Mouse (Mus musculus): ENCODE data around the gene Cnksr2. TPM values are rescaled to one million over a fixed set of nuclear protein-coding genes. Genes with fewer than 3 reads are reported as not detected.

The Cnksr2 gene
- polyA plus RNA-seq (2015; fragmentation: Nextera tagmentation; extraction: Ambion mirVana): 1.1 and 1.4 TPM in 2 replicates

DNA sequence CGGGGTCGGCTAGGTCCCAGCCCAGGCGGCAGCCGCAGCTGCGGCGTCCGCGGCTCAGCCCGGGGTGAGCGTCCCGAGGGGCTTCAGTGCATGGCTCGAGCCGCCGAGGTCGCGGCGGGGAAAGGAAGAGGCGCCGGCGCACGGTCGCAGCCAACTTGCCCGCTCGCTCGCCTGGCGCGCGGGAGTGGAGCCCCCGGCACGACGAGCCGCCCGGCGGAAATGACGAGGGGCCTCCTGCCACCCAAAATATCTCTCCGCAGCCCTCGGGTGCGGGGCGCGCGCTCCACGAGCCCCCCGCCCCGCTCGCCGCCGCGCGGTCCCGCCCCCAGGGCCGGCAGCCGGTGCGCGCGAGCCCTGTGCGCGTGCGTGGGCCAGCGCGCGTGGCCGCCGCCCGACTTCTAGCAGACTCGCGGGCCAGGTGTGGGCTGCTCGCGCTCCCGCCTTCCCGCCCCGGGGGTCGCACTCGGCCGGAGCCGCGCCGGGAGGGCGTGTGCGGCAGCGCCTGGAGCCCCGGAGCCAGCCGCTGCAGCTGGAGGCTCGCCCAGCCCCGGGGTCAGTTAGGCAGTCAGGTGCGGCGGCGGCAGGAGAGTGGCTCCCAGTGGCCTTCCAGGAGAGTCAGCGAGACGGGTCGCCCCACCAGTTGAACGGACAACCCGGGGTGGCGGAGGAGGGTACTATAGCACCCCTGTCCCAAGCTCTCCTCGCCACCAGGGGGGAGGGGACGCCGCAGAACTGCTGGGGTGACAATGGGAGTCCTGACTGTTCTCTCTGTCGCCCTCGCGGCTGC, at the start of gene Cnksr2:
TSS of gene Cnksr2 (minus strand) at position 238 of the 787 bp plus-strand sequence.
- no peak within 1 kb of the TSS for H3K27ac ChIP-seq
- peak; percentile 68 for ATAC-seq (ENCODE audit: insufficient read depth, low FRiP score, low read depth)
- no peaks in the 10 kb centered on the region for H3K9me3 ChIP-seq
- peak within 1 kb of the TSS; percentile 53 for H3K4me3 ChIP-seq (replicated peaks)
- 16% methylated on average over 75 of the region's 99 CpGs for WGBS
- H3K4me1 ChIP-seq: no peaks in the 10 kb centered on the region
- peak within 1 kb of the TSS; percentile 73 for H3K4me2 ChIP-seq
- H3K27me3 ChIP-seq (replicated peaks): no peaks in the 10 kb centered on the region
- H3K36me3 ChIP-seq: no peaks in the 10 kb centered on the region
- 0 out of 2 replicates have a peak within 1 kb of the TSS, but pooled peaks have one; percentile 25 for H3K9ac ChIP-seq

DNA sequence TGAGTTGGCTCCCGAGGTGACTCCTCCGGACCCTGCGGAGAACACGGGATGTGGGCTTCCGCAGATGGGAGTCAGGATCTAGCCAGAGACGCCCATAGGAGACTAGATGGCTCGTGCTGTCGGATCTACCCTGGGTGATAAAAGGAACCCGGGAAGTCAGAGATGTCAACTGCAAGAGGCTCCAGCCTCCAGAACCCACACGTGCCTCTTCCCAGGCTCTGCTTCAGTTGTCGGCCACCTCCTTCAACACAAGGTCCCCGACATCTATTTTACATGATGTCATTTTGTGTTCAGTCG, 698 bp upstream of the Cnksr2 start:
- H3K36me3 ChIP-seq: no peaks in the 10 kb centered on the region
- no peak overlapping the region for H3K9ac ChIP-seq
- no peak for ATAC-seq (ENCODE audit: insufficient read depth, low FRiP score, low read depth)
- no peaks in the 10 kb centered on the region for H3K9me3 ChIP-seq
- peak overlapping the region; percentile 53 for H3K4me3 ChIP-seq (replicated peaks)
- H3K27ac ChIP-seq: no peak overlapping the region
- WGBS: 30% methylated on average over 13 of the region's 13 CpGs
- H3K4me2 ChIP-seq: peak overlapping the region; percentile 73
- no peaks in the 10 kb centered on the region for H3K27me3 ChIP-seq (replicated peaks)
- no peaks in the 10 kb centered on the region for H3K4me1 ChIP-seq

DNA sequence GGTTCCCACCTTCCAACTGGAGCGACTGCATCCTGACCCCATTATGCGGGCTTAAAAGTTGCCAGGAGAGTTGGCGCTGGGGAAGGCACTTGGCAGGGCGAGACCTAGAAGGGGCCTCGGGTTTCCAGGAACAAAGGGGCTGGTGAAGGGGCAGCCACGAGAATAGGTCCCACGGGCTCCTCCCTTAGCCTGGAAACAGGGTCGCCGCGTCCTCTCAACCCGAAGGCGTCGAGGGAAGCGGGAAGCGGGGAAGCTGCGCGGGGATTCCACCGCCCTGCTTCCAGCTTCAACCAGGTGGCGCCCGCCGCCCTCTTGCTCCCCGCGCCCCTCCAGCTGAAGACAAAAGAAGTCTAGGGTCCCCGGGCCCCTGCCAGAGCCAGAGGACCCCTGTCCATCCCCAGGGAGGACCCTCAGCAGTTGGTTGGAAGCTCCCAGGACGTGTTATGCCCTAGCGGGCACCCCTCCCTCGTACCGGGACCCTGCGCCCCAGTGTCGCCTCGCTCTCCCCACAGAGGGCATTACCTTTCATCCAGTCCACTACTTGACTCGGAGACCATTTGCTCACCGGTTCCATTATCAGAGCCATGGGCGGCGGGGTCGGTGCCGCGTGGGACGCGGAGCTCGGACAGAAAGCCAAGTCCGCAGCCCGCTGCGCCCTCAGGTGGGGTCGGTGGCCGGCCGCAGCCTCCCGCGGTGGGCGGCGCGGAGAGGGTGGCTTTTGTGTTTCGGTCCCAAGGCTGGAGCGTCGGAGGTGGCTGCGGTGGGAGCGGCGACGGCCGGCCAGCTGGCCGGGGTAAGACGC, 638 bp downstream of the Cnksr2 start:
- Histone ChIP-seq H3K27ac (no peak overlapping the region), H3K36me3 (no peaks in the 10 kb centered on the region), H3K4me2 (peak overlapping the region; percentile 73), H3K4me1 (no peaks in the 10 kb centered on the region), H3K9ac (0 out of 2 replicates have a peak overlapping the region, but pooled peaks have one; percentile 25), H3K4me3 (replicated peaks) (peak overlapping the region; percentile 53), H3K9me3 (no peaks in the 10 kb centered on the region), H3K27me3 (replicated peaks) (no peaks in the 10 kb centered on the region)
- WGBS: 10% methylated on average over 51 of the region's 62 CpGs
- peak; percentile 14; the same call in 1 of the 2 replicates for ATAC-seq (ENCODE audit: insufficient read depth, low FRiP score, low read depth)

DNA sequence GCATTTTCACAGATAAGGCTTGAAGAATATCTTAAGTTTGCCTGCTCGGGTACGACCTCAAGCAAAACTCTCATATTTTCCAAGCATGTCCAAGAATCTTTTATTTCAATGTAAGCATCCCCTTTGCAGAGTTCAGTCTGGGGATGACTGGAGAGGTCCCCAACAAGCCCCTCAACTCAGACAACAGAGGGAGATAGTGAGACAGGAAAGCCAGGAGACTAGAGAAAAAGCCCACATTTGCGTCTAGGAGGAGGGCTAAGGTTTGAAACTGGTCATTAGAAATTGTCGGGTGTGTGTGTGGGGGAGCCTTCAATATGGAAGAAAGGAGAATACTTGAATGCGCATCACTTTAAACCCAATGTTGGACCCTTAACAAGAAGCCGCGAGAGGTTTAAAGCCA, 1.4 kb downstream of the Cnksr2 start:
- 25% methylated on average over 7 of the region's 7 CpGs for WGBS
- Histone ChIP-seq H3K27ac (no peak overlapping the region), H3K4me1 (no peaks in the 10 kb centered on the region), H3K36me3 (no peaks in the 10 kb centered on the region), H3K9me3 (no peaks in the 10 kb centered on the region), H3K4me2 (peak overlapping the region; percentile 73), H3K9ac (no peak overlapping the region), H3K4me3 (replicated peaks) (peak overlapping the region; percentile 53), H3K27me3 (replicated peaks) (no peaks in the 10 kb centered on the region)
- ATAC-seq (ENCODE audit: insufficient read depth, low FRiP score, low read depth): no peak

DNA sequence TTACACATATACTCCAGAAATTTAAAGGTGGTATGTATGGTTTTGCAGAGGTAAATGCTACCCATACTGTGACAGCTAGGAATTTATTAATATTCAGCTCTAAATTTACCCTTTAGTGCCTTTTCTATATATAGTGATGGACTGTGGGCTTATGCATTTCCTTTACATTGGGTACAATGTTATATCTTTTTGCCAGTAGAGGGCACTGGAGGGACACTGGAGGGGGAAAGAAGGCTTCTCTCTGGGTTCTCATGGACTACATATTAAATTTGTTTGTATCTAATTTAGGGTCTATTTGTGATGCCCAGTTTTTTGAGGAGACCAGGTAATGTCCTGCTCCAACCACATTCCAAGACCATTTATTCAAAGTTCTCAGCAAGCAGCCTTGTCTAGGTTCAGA, 91.4 kb downstream of the Cnksr2 start:
- no peak for ATAC-seq (ENCODE audit: insufficient read depth, low FRiP score, low read depth)
- Histone ChIP-seq H3K9me3 (no peaks in the 10 kb centered on the region), H3K4me1 (no peaks in the 10 kb centered on the region), H3K27ac (no peak overlapping the region), H3K9ac (no peak overlapping the region), H3K36me3 (no peaks in the 10 kb centered on the region), H3K4me3 (replicated peaks) (no peak overlapping the region), H3K27me3 (replicated peaks) (no peaks in the 10 kb centered on the region), H3K4me2 (no peak overlapping the region)

DNA sequence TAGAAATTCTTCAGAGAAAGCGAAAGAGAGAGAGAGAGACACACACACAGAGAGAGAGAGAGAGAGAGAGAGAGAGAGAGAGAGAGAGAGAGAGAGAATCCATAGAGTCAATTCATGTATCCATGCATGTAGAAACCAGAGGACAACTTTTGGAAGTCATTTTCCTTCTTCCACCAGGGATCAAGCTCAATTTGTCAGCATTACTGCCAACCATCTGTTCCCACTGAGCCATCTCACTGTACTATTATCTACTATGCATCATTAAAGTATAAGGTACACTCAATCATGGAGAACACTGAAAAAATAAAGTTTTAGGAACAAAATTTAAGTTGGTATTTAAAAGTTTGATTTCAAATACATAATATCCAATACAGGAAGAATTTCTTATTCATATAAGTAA, 93.8 kb downstream of the Cnksr2 start:
- H3K4me1 ChIP-seq: no peaks in the 10 kb centered on the region
- H3K4me2 ChIP-seq: no peak overlapping the region

DNA sequence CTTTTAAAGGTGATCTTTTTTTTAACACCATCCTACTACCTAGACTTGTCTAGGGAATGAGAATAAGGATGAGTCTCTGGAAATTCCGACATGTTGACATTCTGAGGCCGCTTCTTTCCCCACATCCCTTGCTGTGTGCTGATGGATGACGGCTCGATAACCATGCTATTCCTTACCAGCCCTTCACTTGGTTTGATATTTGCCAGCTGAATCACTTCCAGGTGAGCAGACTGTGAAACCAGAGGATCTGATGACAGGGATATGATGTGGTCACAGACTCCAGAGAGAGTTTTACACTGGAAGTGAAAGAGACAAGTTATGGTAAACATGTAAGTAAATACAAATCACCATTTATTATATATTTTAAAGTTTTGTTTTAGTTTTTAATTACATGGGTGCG, 98.0 kb downstream of the Cnksr2 start:
- no peak overlapping the region for H3K27ac ChIP-seq
- no peaks in the 10 kb centered on the region for H3K36me3 ChIP-seq
- no peaks in the 10 kb centered on the region for H3K4me1 ChIP-seq
- 83% methylated on average over 5 of the region's 5 CpGs for WGBS
- no peaks in the 10 kb centered on the region for H3K9me3 ChIP-seq
- ATAC-seq (ENCODE audit: insufficient read depth, low FRiP score, low read depth): no peak
- no peak overlapping the region for H3K4me2 ChIP-seq
- no peak overlapping the region for H3K9ac ChIP-seq
- H3K4me3 ChIP-seq (replicated peaks): no peak overlapping the region
- no peaks in the 10 kb centered on the region for H3K27me3 ChIP-seq (replicated peaks)

More for the DNA sequence above, 93.8 kb downstream of the Cnksr2 start:
- 70% methylated on average over 1 of the region's 1 CpGs for WGBS
- H3K27me3 ChIP-seq (replicated peaks): no peaks in the 10 kb centered on the region
- no peaks in the 10 kb centered on the region for H3K9me3 ChIP-seq
- no peak overlapping the region for H3K27ac ChIP-seq
- no peaks in the 10 kb centered on the region for H3K36me3 ChIP-seq
- H3K9ac ChIP-seq: no peak overlapping the region
- no peak overlapping the region for H3K4me3 ChIP-seq (replicated peaks)
- ATAC-seq (ENCODE audit: insufficient read depth, low FRiP score, low read depth): no peak

DNA sequence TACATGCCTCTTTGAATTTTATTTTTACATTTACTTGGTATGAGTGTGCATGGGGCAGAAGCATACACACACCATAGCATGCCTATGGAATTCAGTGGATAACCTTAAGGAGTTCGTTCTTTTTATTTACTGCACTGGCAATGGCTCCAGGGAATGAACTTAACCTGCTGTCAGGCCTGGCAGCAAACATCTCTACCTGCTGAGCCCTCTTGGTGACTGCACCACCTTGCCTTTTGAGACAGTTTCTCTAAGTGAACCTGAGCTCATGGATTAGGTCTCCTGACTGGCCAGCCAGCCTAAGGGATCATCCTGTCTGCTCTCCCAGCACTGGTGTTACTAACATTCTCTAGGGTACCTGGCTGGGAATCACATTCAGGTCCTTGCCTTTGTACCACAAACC, 106.5 kb downstream of the Cnksr2 start:
- Histone ChIP-seq H3K27ac (no peak overlapping the region), H3K9ac (no peak overlapping the region), H3K27me3 (replicated peaks) (no peaks in the 10 kb centered on the region), H3K9me3 (no peaks in the 10 kb centered on the region), H3K4me1 (no peaks in the 10 kb centered on the region), H3K4me3 (replicated peaks) (no peak overlapping the region), H3K36me3 (no peaks in the 10 kb centered on the region), H3K4me2 (no peak overlapping the region)
- 80% methylated on average over 1 of the region's 1 CpGs for WGBS
- no peak for ATAC-seq (ENCODE audit: insufficient read depth, low FRiP score, low read depth)

DNA sequence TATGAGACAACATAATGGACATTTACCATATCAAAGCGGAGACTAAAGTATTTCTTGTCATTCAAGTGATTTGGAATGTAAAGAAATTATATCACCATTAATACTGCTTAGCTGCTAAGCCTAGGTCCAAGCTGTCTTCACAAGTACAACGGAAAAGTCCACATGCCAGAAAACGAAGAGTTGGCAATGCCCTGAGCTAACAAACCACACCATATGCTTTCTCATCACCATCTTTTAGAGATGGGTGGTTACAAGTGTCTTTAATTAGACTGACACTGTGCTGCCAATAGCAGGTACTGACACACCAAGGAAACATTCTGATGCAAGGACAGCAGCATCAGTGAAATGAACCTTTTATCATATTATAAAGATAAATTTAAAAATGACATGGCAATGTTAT, 123.0 kb downstream of the Cnksr2 start:
- Histone ChIP-seq H3K4me3 (replicated peaks) (no peak overlapping the region), H3K4me1 (no peaks in the 10 kb centered on the region), H3K9ac (no peak overlapping the region), H3K27ac (no peak overlapping the region), H3K36me3 (no peaks in the 10 kb centered on the region), H3K27me3 (replicated peaks) (no peaks in the 10 kb centered on the region), H3K9me3 (no peaks in the 10 kb centered on the region), H3K4me2 (no peak overlapping the region)
- no peak for ATAC-seq (ENCODE audit: insufficient read depth, low FRiP score, low read depth)
- WGBS: 77% methylated on average over 3 of the region's 3 CpGs

DNA sequence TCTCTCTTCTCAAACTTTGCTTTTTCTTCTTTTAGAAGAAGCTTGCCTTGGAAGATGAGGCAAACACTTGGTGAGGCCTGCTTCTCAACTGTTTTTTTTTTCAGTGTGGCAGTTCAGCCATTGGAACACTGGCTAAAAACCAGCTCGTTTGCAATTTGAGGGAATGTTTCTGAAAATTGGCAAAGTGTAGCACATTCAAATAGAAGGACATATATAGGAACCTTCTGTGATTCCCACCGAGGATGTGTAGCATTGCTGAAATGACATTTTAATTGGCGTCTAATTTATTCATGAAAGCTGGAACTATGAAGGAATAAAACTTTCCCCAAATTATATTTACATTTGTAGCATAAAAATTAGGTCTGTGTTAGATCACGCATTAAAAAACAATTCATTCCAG, 213.1 kb downstream of the Cnksr2 start:
- ATAC-seq (ENCODE audit: insufficient read depth, low FRiP score, low read depth): no peak
- no peaks in the 10 kb centered on the region for H3K4me1 ChIP-seq
- H3K4me3 ChIP-seq (replicated peaks): no peak overlapping the region
- no peak overlapping the region for H3K4me2 ChIP-seq
- no peak overlapping the region for H3K9ac ChIP-seq
- no peaks in the 10 kb centered on the region for H3K36me3 ChIP-seq
- H3K27me3 ChIP-seq (replicated peaks): no peaks in the 10 kb centered on the region
- 77% methylated on average over 4 of the region's 4 CpGs for WGBS
- no peaks in the 10 kb centered on the region for H3K9me3 ChIP-seq
- H3K27ac ChIP-seq: no peak overlapping the region

DNA sequence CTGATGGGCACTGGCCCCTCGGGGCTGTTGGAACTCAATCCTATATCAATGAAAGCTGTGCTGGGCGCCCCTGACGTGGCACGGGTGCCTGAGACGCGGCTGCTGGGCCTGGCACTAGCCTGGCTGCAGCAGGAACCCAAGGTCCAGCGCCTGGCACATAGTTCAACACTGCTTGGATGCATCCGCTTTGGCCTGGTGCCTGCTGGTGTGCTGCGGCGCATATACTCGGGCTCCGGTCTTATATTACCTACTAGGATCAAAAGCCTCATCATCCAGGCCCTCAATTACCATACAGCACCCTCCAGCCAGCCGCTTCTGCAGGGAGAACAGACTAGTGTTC, 224.2 kb downstream of the Cnksr2 start:
- H3K9ac ChIP-seq: no peak overlapping the region
- H3K27me3 ChIP-seq (replicated peaks): no peaks in the 10 kb centered on the region
- H3K36me3 ChIP-seq: no peaks in the 10 kb centered on the region
- H3K9me3 ChIP-seq: no peaks in the 10 kb centered on the region
- 93% methylated on average over 13 of the region's 13 CpGs for WGBS
- no peak overlapping the region for H3K27ac ChIP-seq
- H3K4me2 ChIP-seq: no peak overlapping the region
- ATAC-seq (ENCODE audit: insufficient read depth, low FRiP score, low read depth): no peak
- no peaks in the 10 kb centered on the region for H3K4me1 ChIP-seq
- no peak overlapping the region for H3K4me3 ChIP-seq (replicated peaks)

DNA sequence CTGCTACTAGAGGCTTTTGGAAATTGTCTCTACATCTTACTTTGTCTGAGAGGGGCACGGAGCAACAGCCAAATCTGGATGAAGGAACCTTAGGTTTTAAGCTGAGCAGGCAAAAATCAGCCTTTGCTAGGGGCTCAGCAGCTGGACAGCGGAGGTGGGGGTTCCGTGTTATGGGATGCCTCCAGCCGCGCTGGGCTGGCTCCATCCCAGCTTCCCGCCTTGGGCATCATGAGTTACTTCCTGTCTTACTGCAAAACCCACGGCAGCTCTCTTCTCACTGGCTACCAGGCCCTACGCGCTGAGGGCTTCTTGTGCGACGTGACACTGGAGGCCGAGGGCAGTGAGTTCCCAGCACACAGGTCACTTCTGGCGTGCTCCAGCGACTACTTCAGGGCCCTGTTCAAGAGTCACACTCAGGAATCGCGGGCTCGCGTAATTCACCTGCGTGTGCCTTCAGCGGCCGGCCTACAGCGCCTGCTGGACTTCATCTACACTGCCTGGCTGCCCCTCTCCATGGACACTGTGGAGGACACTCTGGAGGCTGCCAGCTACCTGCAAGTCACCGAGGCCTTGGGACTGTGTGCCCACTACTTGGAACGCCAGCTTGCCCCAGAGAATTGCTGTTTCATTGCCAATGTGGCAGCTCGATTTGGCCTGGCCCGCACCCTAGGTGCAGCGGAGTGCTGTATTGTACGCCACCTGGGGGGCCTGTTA, 224.7 kb downstream of the Cnksr2 start, which contains the start of gene Klhl34:
TSS of gene Klhl34 (plus strand) at position 229 of the 714 bp plus-strand sequence.
- no peak; the same call in 1 of the 2 replicates for ATAC-seq (ENCODE audit: insufficient read depth, low FRiP score, low read depth)
- Histone ChIP-seq H3K27ac (no peak within 1 kb of the TSS), H3K9me3 (no peaks in the 10 kb centered on the region), H3K27me3 (replicated peaks) (no peaks in the 10 kb centered on the region), H3K36me3 (no peaks in the 10 kb centered on the region), H3K4me2 (peak within 1 kb of the TSS; percentile 58), H3K4me1 (no peaks in the 10 kb centered on the region), H3K4me3 (replicated peaks) (peak within 1 kb of the TSS; percentile 22), H3K9ac (no peak within 1 kb of the TSS)
- 45% methylated on average over 28 of the region's 28 CpGs for WGBS
